Mouse (Mus musculus) kidney, adult 8-10 months (tissue): Measurements from ENCODE around the gene Pikfyve.

Experiments used
- DNase-seq, 2 experiments: peaks; one replicate each; pipeline ENCODE4 v3.0.0; 2022

Pikfyve gene

DNA sequence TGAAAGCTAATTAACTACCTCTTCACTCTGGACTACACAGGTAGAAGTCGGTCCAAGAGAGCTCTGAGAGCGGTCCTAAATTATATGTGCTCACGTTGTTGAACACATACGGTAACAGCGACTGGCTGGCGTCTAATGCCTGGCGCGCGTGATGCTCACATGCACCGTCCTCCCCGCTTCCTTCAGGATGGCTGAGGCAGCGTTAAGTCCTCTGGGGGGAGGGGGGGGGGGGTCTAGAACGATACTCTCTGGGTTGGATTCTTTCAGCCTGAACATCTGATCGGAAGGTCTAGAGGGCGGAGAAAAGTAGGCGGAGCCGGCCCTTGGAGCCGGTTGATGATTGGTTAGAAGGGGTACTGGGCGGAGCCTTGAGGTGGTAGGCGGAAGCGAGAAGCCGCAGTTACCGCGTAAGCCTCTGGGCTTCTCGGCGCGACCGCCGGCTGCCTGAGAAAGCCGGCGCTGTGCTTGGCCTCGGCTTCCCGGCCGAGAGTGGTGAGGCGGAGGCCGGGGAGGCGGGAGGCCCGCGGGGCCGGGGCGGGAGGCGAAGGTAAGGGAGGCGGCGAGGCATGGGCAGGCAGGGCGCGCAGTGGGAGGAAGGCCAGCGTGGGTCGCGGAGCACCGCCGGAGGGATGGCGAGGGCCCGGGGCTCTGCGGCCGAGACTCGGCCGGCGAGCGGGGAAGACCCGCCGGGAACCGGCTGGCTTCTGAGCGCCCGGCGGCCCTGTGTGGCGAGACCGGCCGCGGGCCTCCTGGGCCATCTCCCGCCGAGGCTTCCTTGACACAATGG, at the start of gene Pikfyve, which contains the start of gene Idh1:
TSS of gene Pikfyve (plus strand) at position 397 of the 787 bp plus-strand sequence.
TSS of gene Idh1 (minus strand) at position 214 of the 787 bp plus-strand sequence.
- peak; percentile 98 to 99 for DNase-seq

DNA sequence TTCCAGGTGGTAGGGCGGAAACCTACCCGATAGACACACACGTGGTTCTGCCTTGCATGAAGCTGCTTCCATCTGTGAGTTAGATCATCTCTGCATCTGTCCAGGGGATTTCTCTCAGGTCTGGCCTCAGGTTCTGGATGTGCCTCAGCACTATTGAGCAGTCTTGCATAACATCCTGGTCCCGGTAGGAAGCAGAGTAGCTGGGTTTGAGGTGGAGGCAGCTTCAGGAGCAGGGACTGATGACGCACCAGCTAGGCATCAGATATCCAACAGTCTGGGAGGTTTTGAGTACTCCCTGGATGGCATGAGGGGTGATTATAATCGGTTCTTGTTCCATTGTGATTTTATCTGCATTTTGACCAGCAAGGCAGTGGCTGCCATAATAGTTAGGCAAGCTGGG, 48.9 kb upstream of the Pikfyve start:
- no peak for DNase-seq

DNA sequence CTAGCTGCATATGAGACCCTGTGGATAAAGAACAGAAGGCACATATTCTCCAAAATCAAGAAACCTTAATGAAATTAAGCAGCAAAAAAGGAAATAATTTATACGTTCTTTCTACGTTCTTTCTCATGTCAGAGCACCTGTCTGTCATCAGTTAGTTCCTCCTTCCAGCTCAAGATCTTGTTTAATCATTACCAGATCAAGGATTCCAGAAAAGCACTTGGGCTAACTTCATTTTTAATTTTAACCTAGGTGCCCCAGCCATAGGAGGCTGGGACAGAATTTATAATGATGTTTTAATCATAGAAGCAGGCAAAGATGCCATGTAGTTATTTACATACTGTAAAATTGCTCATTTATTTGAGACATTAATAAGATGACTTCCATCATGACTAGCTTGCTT, 41.7 kb upstream of the Pikfyve start:
- DNase-seq: peak in 1 of 2 experiments; percentile 54

GRCm38 (mm10) chr1:65146601-65147000, 39.9 kb upstream of the Pikfyve start:
- no peak for DNase-seq

- peak; percentile 54 to 64 for DNase-seq
These were observed 39.2 kb upstream of the Pikfyve start for GRCm38 (mm10) chr1:65147326-65147725.

DNA sequence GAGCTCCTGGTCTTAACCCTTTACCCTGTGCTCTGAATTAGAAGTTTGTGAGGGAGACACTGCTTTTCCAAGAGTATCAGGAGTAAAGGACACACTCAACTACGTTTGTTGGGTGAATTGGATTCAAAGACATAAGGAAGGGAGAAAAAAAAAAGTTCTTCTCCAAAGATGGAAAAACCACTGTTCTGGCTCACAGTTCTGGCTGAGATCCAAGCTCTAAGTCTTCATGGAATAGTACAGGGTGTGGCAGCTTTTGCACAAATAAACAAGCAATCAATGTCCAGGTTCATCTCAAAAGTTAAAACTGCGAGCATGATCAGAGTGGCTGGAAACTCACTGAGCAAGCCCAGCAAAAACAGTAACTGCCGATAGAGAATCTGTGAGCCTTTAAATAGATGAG, 38.5 kb upstream of the Pikfyve start:
- DNase-seq: no peak

GRCm38 (mm10) chr1:65154814-65155213, 31.7 kb upstream of the Pikfyve start:
- peak; percentile 88 to 92 for DNase-seq

DNA sequence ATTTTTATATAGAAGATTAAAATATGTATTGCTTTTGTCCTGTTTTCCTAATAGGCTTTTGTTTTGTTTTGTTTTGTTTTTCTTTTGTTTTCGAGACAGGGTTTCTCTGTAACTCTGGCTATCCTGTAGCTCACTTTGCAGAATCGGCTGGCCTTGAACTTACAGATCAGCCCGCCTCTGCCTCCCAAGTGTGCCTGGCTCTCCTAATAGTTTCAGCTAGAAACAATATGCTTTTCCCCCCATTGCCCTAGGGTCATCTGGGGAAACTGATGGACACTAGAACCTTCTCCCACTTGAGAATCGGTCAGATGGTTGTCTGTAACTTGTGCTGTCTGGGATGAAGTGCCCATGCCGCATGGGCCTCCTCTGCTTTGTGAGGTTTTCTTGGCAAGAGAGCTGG, 30.4 kb upstream of the Pikfyve start:
- DNase-seq: no peak

GRCm38 (mm10) chr1:65162210-65162609, 24.3 kb upstream of the Pikfyve start:
- no peak for DNase-seq

GRCm38 (mm10) chr1:65167496-65167895, 19.0 kb upstream of the Pikfyve start:
- DNase-seq: peak in 1 of 2 experiments; percentile 57

- no peak for DNase-seq
These were observed 16.9 kb upstream of the Pikfyve start for GRCm38 (mm10) chr1:65169536-65169935.

DNA sequence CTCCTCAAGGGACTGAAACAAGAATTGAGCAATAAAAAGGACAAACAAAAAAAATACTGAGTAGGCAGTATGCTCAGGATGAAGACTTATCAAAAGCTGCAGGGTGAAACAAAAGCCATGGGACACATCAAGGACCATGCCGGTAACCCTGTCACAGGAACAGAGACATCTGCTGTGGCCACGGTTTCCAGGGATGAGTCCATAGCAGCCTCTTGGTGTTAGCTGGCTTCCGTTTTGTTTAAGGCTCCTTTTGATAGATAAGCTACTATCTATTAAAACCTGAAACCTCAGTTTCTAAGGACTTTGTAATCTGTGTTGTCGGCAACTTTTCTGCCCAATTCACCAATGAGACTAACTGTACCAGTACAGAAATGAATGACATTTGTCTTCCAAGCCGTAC, 16.5 kb upstream of the Pikfyve start:
- DNase-seq: no peak

DNA sequence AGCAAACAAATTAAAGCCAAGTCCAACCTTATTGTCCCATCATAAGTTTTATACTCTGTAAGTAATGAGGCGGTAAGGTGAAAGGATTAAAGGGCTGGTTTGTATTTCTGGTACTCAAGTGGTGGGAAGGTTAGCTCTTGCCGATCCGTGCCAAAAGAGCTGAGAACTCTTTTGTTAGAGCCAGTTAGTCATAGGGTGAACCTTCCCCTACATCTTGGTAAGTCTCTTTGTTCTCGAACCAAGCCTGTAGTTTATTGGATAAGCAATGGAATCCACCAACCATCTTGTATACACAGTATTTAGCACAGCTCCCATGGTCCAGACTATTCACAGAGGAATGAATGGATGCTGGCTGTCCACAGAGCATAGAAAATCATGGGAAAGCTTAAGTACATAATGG, 14.9 kb upstream of the Pikfyve start:
- no peak for DNase-seq

- DNase-seq: no peak
These were observed 12.8 kb upstream of the Pikfyve start for GRCm38 (mm10) chr1:65173716-65174115.

DNA sequence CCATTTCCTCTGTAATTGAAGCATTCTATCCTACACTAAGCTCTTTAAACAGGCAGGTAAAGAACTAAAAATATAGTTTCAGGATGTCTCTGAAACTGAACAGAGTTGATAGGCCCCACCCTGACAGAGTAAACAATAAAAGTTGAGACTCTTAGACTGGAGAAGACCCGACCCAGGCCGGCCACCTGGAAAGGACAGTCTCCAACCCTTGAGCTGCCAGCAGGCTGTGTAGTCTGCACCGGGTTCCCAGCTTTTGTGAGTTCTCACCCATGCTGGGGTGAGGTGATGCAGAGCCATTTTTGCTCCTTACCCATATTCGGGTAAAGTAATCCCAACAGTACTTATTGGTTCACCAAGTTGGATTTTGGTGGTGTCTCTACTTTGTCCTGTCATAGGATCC, 10.3 kb upstream of the Pikfyve start:
- no peak for DNase-seq

DNA sequence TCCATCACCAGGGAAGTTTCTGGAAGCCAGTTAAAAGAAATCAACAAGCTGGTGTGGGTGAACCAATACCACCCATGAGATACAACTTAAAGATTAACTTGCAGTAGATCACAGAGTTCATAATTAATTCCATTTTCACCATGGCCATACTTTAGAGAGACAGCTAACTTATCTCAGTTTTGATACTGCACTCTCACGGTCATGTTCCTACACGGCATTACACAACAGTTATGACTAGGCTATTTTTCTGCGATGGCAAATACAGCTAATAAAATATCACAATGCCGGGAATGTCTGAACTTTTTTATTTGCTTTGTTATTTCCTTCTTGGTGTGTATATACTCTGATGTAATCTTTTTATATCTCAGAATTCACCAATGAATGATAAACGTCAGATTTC, 9.6 kb upstream of the Pikfyve start:
- DNase-seq: no peak

GRCm38 (mm10) chr1:65177452-65177851, 9.0 kb upstream of the Pikfyve start:
- DNase-seq: no peak

DNA sequence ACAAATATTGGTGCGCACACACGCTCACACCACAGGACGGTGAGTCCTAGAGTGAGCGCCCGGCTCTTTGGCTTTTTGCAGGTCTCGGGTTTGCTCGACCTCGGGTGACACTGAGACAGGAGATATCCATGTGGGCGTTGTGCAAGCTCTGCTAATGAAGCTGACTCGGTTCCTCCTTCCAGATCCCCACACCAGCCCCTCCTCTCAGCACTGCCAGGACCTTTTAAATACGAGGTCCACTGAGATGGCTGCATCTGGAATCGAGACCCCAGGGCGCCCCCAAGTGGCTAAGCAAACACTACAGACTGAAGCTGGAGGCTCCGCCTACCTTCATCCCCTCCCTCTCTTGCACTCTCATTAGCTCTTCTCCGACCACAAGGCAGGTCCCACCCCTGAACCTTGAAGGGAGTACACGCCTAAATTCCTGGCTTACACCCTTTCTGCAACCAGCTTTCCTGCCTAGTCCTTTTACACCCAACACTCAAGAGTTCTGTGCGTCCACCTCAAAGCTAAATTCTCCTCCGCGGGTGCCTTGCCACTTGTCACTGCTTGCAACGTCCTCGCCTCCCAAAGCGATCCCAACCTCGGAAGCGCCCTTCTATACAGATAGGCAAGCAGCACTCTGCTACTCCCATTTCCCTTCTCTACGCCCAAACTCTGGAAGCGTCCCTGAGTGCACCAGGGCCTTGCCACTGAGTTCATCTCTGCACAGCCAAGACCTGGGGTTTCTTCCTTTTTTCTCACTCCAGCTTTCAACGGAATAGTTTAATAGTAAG, 8.2 kb upstream of the Pikfyve start:
- peak; percentile 97 to 98 for DNase-seq

DNA sequence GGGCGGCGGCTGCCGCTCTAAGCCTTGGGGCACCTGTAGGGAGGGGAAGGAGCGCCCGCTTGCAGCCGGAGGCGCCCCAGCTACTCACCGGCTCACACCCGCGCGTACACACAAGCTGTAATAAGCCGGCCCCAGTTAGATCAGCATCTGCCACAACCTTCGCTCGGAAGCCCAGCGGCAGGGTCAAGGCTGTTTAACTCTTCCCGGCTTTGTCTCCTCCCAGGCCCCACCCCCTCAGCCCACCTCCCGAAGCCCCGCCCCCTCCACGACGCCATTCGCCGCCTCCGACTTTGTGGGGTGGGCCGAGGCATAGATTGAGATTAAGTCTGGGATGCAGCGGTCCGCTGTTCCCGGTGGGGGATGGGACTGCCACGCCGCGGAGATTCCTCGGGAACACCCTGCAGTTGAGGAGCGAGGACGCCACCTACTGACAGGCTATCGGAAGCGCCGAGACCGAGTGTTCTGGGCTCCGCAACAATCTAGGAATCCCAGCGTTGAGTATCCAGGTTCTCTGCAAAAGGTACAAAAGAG, 7.5 kb upstream of the Pikfyve start:
- peak; percentile 98 to 99 for DNase-seq

DNA sequence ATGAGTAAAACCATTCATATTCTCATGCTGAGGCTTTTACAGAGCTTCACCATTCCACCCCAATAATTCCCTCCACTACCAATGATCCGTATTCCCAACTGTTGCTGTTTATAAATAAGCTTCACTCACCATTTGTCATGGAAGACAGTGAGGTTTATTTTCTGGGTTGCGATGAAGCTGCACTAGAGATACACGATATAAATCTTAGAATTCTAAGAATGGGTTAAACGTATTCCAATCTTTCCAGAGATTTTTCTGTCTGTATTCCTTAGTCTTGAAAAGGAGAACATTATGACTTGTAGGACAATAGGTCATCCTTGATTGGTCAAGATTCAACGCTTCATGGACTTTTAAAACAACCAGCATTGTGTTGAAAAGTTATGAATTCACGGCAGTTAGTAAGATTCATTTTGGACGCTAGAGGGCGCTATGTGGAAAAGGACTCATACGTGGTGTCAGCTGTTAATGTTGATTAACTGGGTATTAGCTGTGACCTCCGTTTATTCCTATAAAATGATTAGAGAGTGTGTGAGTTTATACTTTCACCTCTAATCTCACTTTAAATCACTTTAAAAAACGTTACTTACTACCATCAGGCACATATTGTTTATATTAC, 6.7 kb upstream of the Pikfyve start:
- peak; percentile 61 to 71 for DNase-seq

GRCm38 (mm10) chr1:65181459-65181858, 5.0 kb upstream of the Pikfyve start:
- DNase-seq: no peak

GRCm38 (mm10) chr1:65183994-65184393, 2.5 kb upstream of the Pikfyve start:
- DNase-seq: no peak

- no peak for DNase-seq
These were observed 1.5 kb upstream of the Pikfyve start for GRCm38 (mm10) chr1:65185011-65185410.
